Mouse (Mus musculus) kidney, adult 2 months (tissue): ENCODE measurements around the gene Naa60. TPM values are rescaled to one million over a fixed set of nuclear protein-coding genes. Genes with fewer than 3 reads are reported as not detected.

Experiments
- DNase-seq: peaks from one replicate; pipeline ENCODE4 v3.0.0; 2021
- H3K27ac ChIP-seq: fragments of 200-500 bp; 2 replicates; pipeline ENCODE4 v1.5.1; 2012; ENCODE audit warnings: low read depth, low read length, control low read depth, inconsistent platforms; ENCODE audit not compliant: insufficient read depth
- H3K27me3 ChIP-seq: fragments of 200-500 bp; replicated peaks from 2 replicates; pipeline ENCODE4 v1.6.1; 2012; ENCODE audit warnings: mild to moderate bottlenecking, moderate library complexity, low read length, inconsistent platforms; ENCODE audit not compliant: control insufficient read depth, insufficient read depth
- H3K36me3 ChIP-seq: fragments of 200-500 bp; 2 replicates; pipeline ENCODE4 v1.6.1; 2012; ENCODE audit warnings: mild to moderate bottlenecking, moderate library complexity, low read length, inconsistent platforms; ENCODE audit not compliant: control insufficient read depth, insufficient read depth
- H3K4me1 ChIP-seq: fragments of 200-500 bp; 2 replicates; pipeline ENCODE4 v1.6.1; 2011; ENCODE audit warnings: low read length; ENCODE audit not compliant: control insufficient read depth, insufficient read depth
- H3K4me3 ChIP-seq: fragments of 200-500 bp; 2 replicates; pipeline ENCODE4 v1.5.1; 2011; ENCODE audit warnings: mild to moderate bottlenecking, low read depth, low read length, control low read depth; ENCODE audit not compliant: insufficient read depth
- CTCF ChIP-seq: fragments of 200-500 bp; conservative IDR thresholded peaks from 2 replicates; pipeline ENCODE4 v1.5.1; 2011; ENCODE audit warnings: low read depth, mild to moderate bottlenecking, control low read depth, low read length, moderate library complexity, mixed read lengths; ENCODE audit not compliant: insufficient read depth, insufficient read length
- POLR2A ChIP-seq: fragments of 200-500 bp; IDR thresholded peaks from one replicate; pipeline ENCODE4 v1.6.1; 2011; ENCODE audit warnings: low read depth, low read length, control low read depth
- WGBS: fragments of 180-500 bp; shearing (Covaris S2); methylation state at CpG from one replicate; pipeline ENCODE4 v1.1.7; 2018; 5-methylcytosine and 5-hydroxymethylcytosine counted together
- polyA plus RNA-seq: library from polyadenylated mRNA; depleted of rRNA; stranded (reverse); fragments of >200 nt; gene quantifications from 2 replicates; pipeline ENCODE4 v1.2.3, GENCODE M21; 2012

The Naa60 gene
- polyA plus RNA-seq, 1 experiment: 69.8 TPM

DNA sequence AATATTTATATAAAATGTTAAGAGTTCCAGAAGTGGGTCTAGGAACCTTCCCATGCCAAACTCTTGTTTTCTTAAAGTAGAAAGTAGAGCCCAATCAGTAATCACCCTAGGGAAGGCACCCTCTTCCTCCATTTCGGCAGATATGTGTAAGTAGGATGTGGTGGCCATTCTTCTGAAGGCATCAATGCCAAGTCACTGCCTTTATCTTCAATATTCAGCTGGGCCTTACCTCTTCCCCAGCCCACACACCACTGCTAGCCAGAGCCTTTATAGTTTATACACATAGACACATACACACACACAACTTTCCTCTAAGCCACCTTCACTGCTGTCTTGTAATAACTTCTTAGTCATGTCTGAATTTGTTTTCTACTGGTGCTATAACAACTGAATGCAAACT, 16.4 kb upstream of the Naa60 start:
- no peak overlapping the region for H3K27ac ChIP-seq
- H3K4me3 ChIP-seq: no peak overlapping the region
- DNase-seq: no peak
- no peaks in the 10 kb centered on the region for H3K4me1 ChIP-seq
- no peaks in the 10 kb centered on the region for H3K36me3 ChIP-seq
- 91% methylated on average over 1 of the region's 1 CpGs for WGBS
- TF ChIP-seq CTCF: no peak
- TF ChIP-seq POLR2A: no peak
- no peaks in the 10 kb centered on the region for H3K27me3 ChIP-seq

DNA sequence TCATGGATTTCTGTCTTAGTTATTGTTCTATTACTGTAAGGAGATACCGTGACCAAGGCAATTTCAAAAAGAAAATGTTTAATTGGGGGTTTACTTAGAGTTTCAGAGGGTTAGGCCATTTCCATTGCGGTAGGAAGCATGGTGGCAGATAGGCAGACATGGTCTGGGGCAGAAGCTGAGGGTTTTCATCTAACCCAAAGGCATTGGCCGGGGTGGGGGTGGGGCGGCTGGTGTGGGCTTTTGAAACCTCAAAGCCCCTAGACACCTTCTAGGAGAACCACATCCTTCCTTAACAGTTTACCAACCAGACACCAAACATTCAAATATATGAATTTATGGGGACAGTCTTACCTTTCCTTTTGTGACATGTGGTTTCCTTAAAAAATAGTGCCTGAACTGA, 12.9 kb upstream of the Naa60 start:
- Histone ChIP-seq H3K27me3 (no peaks in the 10 kb centered on the region), H3K4me3 (no peak overlapping the region), H3K4me1 (no peaks in the 10 kb centered on the region), H3K36me3 (no peaks in the 10 kb centered on the region; the same call in 1 of the 2 replicates), H3K27ac (no peak overlapping the region)
- TF ChIP-seq POLR2A: no peak
- TF ChIP-seq CTCF: no peak
- 95% methylated on average over 4 of the region's 4 CpGs for WGBS
- DNase-seq: no peak

DNA sequence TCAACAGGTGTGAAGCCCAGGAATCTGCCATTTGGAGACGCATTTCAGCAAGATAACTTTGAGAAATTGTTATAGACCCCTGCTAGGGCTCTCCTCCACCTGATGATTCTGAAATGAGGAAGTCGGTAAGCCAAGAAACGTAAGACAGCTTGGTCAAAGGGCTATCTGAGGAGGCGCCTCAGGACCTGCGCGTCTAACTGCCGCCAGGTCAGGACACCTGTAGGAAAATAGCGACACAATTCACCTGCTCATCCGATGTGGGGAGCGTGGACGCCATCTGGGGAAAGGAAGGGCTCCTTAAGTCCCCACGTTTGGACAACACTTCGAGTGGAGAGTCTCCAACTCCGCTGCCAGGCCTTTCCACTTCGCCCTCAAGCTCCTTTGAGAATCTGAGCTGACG, 360 bp upstream of the Naa60 start:
- TF ChIP-seq CTCF (no peak), POLR2A (no peak)
- Histone ChIP-seq H3K36me3 (no peaks in the 10 kb centered on the region), H3K27ac (no peak overlapping the region), H3K4me1 (no peaks in the 10 kb centered on the region), H3K27me3 (no peaks in the 10 kb centered on the region), H3K4me3 (peak overlapping the region; percentile 57)
- WGBS: 2% methylated on average over 16 of the region's 16 CpGs
- DNase-seq: no peak

DNA sequence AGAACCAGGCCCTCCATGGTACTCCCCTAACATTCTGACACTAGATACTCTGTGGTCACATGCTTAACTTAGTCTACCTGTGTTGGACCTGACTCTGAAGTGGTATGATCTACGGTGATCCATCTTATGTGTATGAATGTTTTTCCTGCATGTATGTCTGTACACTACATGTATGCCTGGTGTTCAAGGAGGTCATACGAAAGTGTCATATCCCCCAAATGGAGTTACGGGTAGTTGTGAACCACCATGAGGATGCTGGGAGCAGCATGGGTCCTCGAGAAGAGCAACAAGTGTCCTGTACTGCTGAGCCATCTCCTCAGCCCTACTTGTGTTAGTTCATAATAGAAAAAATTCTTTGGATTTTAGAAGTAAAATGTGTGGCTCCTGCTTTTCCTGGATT, 4.2 kb downstream of the Naa60 start:
- Histone ChIP-seq H3K27ac (no peak overlapping the region), H3K36me3 (no peaks in the 10 kb centered on the region), H3K4me1 (no peaks in the 10 kb centered on the region), H3K4me3 (no peak overlapping the region), H3K27me3 (no peaks in the 10 kb centered on the region)
- DNase-seq: no peak
- TF ChIP-seq CTCF (no peak), POLR2A (no peak)
- 94% methylated on average over 4 of the region's 4 CpGs for WGBS

DNA sequence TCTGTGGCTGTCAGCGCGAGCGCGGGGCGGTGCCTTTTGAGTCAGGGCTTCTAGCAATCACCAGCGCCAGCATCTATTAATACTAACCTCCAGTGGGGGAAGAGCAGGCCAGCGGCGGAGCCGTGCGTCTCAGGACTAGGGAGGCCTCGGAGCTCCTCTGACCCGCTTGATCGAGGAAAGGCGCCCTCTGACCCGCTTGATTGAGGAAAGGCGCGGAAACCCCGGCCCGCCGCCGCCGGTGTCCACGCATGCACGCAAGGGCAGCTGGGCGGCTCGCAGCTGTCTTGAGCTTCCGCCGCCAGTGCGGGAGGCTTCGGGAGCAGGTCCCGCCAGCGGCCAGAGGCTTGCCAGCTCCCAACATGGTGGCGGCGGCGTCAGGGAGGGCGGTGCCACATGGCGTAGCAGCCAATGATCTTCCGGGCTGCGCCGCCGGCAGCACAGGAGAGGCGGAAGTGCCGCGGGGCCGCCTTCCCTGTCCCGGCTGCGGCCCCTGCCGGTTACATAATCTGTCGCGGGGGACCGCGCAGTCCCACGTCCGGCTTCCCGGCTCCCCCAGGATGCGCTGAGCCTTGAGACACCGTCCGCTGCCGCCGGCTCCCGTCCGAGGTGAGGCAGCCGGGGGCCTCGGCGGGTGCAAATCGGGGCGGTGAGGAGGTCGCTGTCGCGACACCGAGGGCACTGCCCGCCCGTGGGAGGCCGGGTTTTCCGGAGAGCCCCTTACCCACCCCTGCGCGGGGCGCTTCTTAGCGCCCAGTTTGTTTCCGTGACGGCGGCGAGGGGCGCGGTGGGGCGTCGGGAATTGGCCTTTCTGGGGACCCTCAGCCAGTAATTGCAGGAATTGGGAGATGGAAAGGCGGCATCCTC, 12.3 kb downstream of the Naa60 start, which contains the start of the genes Zfp597 and Gm20695:
Zfp597 (minus strand) TSS at position 361 of the 864 bp plus-strand sequence.
Gm20695 (plus strand) TSS at position 448 of the 864 bp plus-strand sequence.
- TF ChIP-seq CTCF: no peak
- peak; percentile 37 for TF ChIP-seq POLR2A
- Histone ChIP-seq H3K36me3 (no peaks in the 10 kb centered on the region), H3K27me3 (no peaks in the 10 kb centered on the region), H3K27ac (peak within 1 kb of the TSS; percentile 92), H3K4me3 (peak within 1 kb of the TSS; percentile 85), H3K4me1 (peaks cover 3% of the 10 kb centered on the region; the same call in 1 of the 2 replicates)
- DNase-seq: peak; percentile 96
- WGBS: under 1% methylated on average over 88 of the region's 88 CpGs

DNA sequence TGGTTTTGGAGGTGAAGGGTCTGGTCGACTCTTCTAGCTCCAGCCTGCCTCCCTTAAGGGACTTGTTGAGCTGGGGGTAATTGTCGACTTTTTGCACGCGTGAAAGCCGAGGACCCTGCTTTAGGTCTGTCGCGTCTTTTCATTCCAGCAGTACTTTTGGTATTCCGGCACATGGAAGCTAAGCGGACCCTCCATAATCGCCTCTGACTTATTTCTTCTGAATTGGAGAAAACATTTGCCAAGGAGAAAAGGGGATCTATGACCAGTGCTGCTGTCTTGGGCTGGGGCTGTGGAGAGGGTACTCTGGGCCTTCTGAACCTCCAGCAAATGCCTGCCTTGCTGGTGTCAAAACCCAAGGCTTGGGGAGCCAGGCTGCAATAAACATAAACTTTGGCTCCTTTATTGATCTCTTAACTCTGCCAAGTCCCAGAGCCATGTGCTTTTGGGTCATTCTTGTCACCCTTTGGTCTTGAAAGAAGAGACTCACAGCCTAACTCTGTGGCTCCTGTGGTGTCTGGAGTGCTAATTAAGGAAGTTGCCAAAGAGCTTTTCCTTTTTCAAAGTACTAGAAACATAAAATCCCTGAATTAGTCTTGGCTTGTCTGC, 13.0 kb downstream of the Naa60 start:
- no peak for TF ChIP-seq POLR2A
- TF ChIP-seq CTCF: no peak
- Histone ChIP-seq H3K4me1 (peaks cover 3% of the 10 kb centered on the region; the same call in 1 of the 2 replicates), H3K27me3 (no peaks in the 10 kb centered on the region), H3K36me3 (no peaks in the 10 kb centered on the region), H3K4me3 (peak overlapping the region; percentile 85), H3K27ac (peak overlapping the region; percentile 92)
- WGBS: under 1% methylated on average over 10 of the region's 10 CpGs
- peak; percentile 33 for DNase-seq

DNA sequence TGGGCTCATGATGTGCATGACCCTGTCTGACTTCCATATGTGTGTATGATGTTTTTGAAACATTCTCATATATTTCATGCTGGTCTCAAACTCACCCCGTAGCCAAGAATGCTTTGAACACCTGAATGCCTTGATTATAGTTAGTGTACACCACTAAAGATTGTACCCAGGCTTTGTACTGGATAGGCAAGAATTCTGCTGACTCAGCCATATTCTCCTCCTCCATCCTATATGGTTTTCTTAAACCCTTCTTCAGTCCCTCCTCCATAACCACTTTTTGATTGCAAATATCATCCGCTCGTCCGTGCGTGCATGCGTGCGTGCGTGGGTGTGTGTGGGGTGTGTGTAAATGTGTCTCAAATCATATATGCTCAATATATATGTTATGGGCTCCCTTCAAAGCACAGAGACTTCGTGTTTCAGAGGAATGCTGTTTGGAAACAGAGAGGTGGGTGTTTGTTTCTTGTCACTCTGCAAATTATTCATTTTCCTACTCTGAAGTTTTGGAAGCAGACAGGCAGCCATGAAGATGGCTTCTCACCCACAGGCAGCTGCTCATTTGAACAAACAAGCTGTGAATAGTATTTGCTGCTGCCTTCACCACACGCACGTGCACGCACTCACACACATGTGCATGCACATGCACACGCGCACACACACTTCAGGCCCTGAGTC, 19.6 kb downstream of the Naa60 start:
- 0 out of 2 replicates have a peak, but pooled peaks cover 5% of the 10 kb centered on the region for H3K4me1 ChIP-seq
- H3K27ac ChIP-seq: no peak overlapping the region
- no peaks in the 10 kb centered on the region for H3K27me3 ChIP-seq
- H3K4me3 ChIP-seq: no peak overlapping the region
- H3K36me3 ChIP-seq: no peaks in the 10 kb centered on the region; the same call in 1 of the 2 replicates
- TF ChIP-seq POLR2A (no peak), CTCF (no peak)
- WGBS: 85% methylated on average over 14 of the region's 14 CpGs
- no peak for DNase-seq
